Mouse (Mus musculus): ENCODE results near the gene Tfcp2l1. TPM values are rescaled to one million over a fixed set of nuclear protein-coding genes. Genes with fewer than 3 reads are reported as not detected.
"Not testable (repeated sequence)": the region's sequence is repeated elsewhere in the genome, so short reads cannot be mapped to it uniquely, and the experiment has no call there.

The Tfcp2l1 gene
- polyA plus RNA-seq (2021) = 39.6 TPM

GRCm38 (mm10) chr1:118627781-118628464 lies at the start of gene Tfcp2l1:
Tfcp2l1 (plus strand) TSS chr1:118627945.
- DNase-seq (ENCODE audit: low read depth, low spot score) (peak; percentile 41), ATAC-seq (peak; percentile 93)
- in situ Hi-C loops (cut with MboI; ENCODE audit: low pct_unique_long_range_greater_than_20kb) = no loop called here
- H3K27me3 ChIP-seq = no peaks in the 10 kb centered on the region
- POLR2A ChIA-PET = no interaction called here
- CTCF ChIA-PET = interaction anchor here (0.7 to 1.4 kb wide), 4 partner anchors 10 to 63 kb away, joined by 3 to 6 read pairs (median 4); no protein-coding TSS in a partner anchor
- TF ChIP-seq CTCF (IDR thresholded peaks at IDR 0.05) = no peak

GRCm38 (mm10) chr1:118580174-118580702 lies 47.5 kb upstream of the Tfcp2l1 start:
- ChIA-PET POLR2A (interaction anchor here (1.1 kb wide), 1 partner anchor 9 kb away, joined by 3 read pairs; no protein-coding TSS in a partner anchor), CTCF (no interaction called here)
- no peak for ATAC-seq
- in situ Hi-C loops (cut with MboI; ENCODE audit: low pct_unique_long_range_greater_than_20kb) = no loop called here
- no peaks in the 10 kb centered on the region for H3K27me3 ChIP-seq
- no peak for DNase-seq (ENCODE audit: low read depth, low spot score)
- TF ChIP-seq CTCF (IDR thresholded peaks at IDR 0.05) = no peak

- CTCF ChIA-PET = interaction anchor here (1.2 kb wide), 1 partner anchor 8 kb away, joined by 3 read pairs; no protein-coding TSS in a partner anchor
- in situ Hi-C loops (cut with MboI; ENCODE audit: low pct_unique_long_range_greater_than_20kb) = no loop called here
Measured at GRCm38 (mm10) chr1:118581179-118581578, 46.6 kb upstream of the Tfcp2l1 start.

GRCm38 (mm10) chr1:118589721-118590120 lies 38.0 kb upstream of the Tfcp2l1 start:
- ChIA-PET CTCF (interaction anchor here (0.8 to 1.5 kb wide), 3 partner anchors 8 to 179 kb away, joined by 3 to 5 read pairs (median 3); no protein-coding TSS in a partner anchor), POLR2A (no interaction called here)
- TF ChIP-seq CTCF (IDR thresholded peaks at IDR 0.05) = no peak
- peak; percentile 84 for ATAC-seq
- in situ Hi-C loops (cut with MboI; ENCODE audit: low pct_unique_long_range_greater_than_20kb) = no loop called here
- peak; percentile 73 for DNase-seq (ENCODE audit: low read depth, low spot score)
- no peaks in the 10 kb centered on the region for H3K27me3 ChIP-seq

More at GRCm38 (mm10) chr1:118581179-118581578, 46.6 kb upstream of the Tfcp2l1 start:
- no peaks in the 10 kb centered on the region for H3K27me3 ChIP-seq
- POLR2A ChIA-PET = no interaction called here
- DNase-seq (ENCODE audit: low read depth, low spot score) = no peak
- no peak for ATAC-seq
- TF ChIP-seq CTCF (IDR thresholded peaks at IDR 0.05) = no peak

GRCm38 (mm10) chr1:118592933-118593332 lies 34.8 kb upstream of the Tfcp2l1 start:
- in situ Hi-C loops (cut with MboI; ENCODE audit: low pct_unique_long_range_greater_than_20kb) = no loop called here
- H3K27me3 ChIP-seq = no peaks in the 10 kb centered on the region
- no peak for ATAC-seq
- POLR2A ChIA-PET = no interaction called here
- CTCF ChIA-PET = no interaction called here
- DNase-seq (ENCODE audit: low read depth, low spot score) = no peak
- TF ChIP-seq CTCF (IDR thresholded peaks at IDR 0.05) = no peak

GRCm38 (mm10) chr1:118595395-118595794 lies 32.4 kb upstream of the Tfcp2l1 start:
- in situ Hi-C loops (cut with MboI; ENCODE audit: low pct_unique_long_range_greater_than_20kb) = no loop called here
- POLR2A ChIA-PET = no interaction called here
- TF ChIP-seq CTCF (IDR thresholded peaks at IDR 0.05) = no peak
- DNase-seq (ENCODE audit: low read depth, low spot score) (no peak), ATAC-seq (no peak)
- CTCF ChIA-PET = interaction anchor here (1.0 to 1.4 kb wide), 2 partner anchors 11 to 164 kb away, joined by 3 read pairs; no protein-coding TSS in a partner anchor
- no peaks in the 10 kb centered on the region for H3K27me3 ChIP-seq

GRCm38 (mm10) chr1:118597475-118598213 lies 30.1 kb upstream of the Tfcp2l1 start:
- ChIA-PET POLR2A (interaction anchor here (0.7 to 1.1 kb wide), 2 partner anchors 9 to 188 kb away, joined by 4 to 5 read pairs; no protein-coding TSS in a partner anchor), CTCF (interaction anchor here (0.8 to 1.5 kb wide), 3 partner anchors 44 to 98 kb away, joined by 3 to 4 read pairs (median 4); no protein-coding TSS in a partner anchor)
- H3K27me3 ChIP-seq = no peaks in the 10 kb centered on the region
- DNase-seq (ENCODE audit: low read depth, low spot score) = no peak
- TF ChIP-seq CTCF (IDR thresholded peaks at IDR 0.05) = no peak
- ATAC-seq = no peak
- in situ Hi-C loops (cut with MboI; ENCODE audit: low pct_unique_long_range_greater_than_20kb) = no loop called here

- CTCF ChIA-PET = interaction anchor here (0.8 to 1.5 kb wide), 2 partner anchors 73 to 97 kb away, joined by 4 read pairs; no protein-coding TSS in a partner anchor
- TF ChIP-seq CTCF (IDR thresholded peaks at IDR 0.05) = no peak
- H3K27me3 ChIP-seq = no peaks in the 10 kb centered on the region
- POLR2A ChIA-PET = interaction anchor here (1.1 kb wide), 1 partner anchor 9 kb away, joined by 4 read pairs; no protein-coding TSS in a partner anchor
- no peak for DNase-seq (ENCODE audit: low read depth, low spot score)
- no peak for ATAC-seq
- in situ Hi-C loops (cut with MboI; ENCODE audit: low pct_unique_long_range_greater_than_20kb) = no loop called here
Measured at GRCm38 (mm10) chr1:118598339-118598738, 29.4 kb upstream of the Tfcp2l1 start.

GRCm38 (mm10) chr1:118613631-118614183 lies 14.0 kb upstream of the Tfcp2l1 start:
- ATAC-seq = no peak
- POLR2A ChIA-PET = no interaction called here

GRCm38 (mm10) chr1:118621055-118621454 lies 6.7 kb upstream of the Tfcp2l1 start:
- H3K27me3 ChIP-seq; ATAC-seq; DNase-seq (ENCODE audit: low read depth, low spot score); in situ Hi-C loops (cut with MboI; ENCODE audit: low pct_unique_long_range_greater_than_20kb): not testable (repeated sequence)
- CTCF ChIA-PET = interaction anchor here (0.9 kb wide), 1 partner anchor 25 kb away, joined by 3 read pairs; no protein-coding TSS in a partner anchor
- POLR2A ChIA-PET = interaction anchor here (0.7 kb wide), 1 partner anchor 17 kb away, joined by 3 read pairs; no protein-coding TSS in a partner anchor

More at GRCm38 (mm10) chr1:118613631-118614183, 14.0 kb upstream of the Tfcp2l1 start:
- in situ Hi-C loops (cut with MboI; ENCODE audit: low pct_unique_long_range_greater_than_20kb) = no loop called here
- DNase-seq (ENCODE audit: low read depth, low spot score) = no peak
- TF ChIP-seq CTCF (IDR thresholded peaks at IDR 0.05) = no peak
- no peaks in the 10 kb centered on the region for H3K27me3 ChIP-seq
- CTCF ChIA-PET = interaction anchor here (0.9 to 1.8 kb wide), 2 partner anchors 12 to 14 kb away, joined by 3 to 6 read pairs; partner anchors contain the start of gene Tfcp2l1
